Mouse (Mus musculus): ENCODE measurements around the gene Svep1.

Gene Svep1

GRCm38 (mm10) chr4:58206115-58206945, at the start of gene Svep1:
Svep1 (minus strand) TSS chr4:58206859.
- DNase-seq (ENCODE audit: low spot score): peak; percentile 24

GRCm38 (mm10) chr4:58253410-58253809, 46.8 kb upstream of the Svep1 start:
- peak; percentile 25 for DNase-seq (ENCODE audit: low spot score)

- no peak for DNase-seq (ENCODE audit: low spot score)
These were observed 45.7 kb upstream of the Svep1 start for GRCm38 (mm10) chr4:58252381-58252780.

GRCm38 (mm10) chr4:58245544-58245943, 38.9 kb upstream of the Svep1 start:
- no peak for DNase-seq (ENCODE audit: low spot score)

- no peak for DNase-seq (ENCODE audit: low spot score)
These were observed 33.8 kb upstream of the Svep1 start for GRCm38 (mm10) chr4:58240416-58240815.

- no peak for DNase-seq (ENCODE audit: low spot score)
These were observed 29.2 kb upstream of the Svep1 start for GRCm38 (mm10) chr4:58235828-58236227.

GRCm38 (mm10) chr4:58223499-58223898, 16.8 kb upstream of the Svep1 start:
- no peak for DNase-seq (ENCODE audit: low spot score)

- DNase-seq (ENCODE audit: low spot score): no peak
These were observed 4.7 kb upstream of the Svep1 start for GRCm38 (mm10) chr4:58211374-58211773.

GRCm38 (mm10) chr4:58210557-58211090, 4.0 kb upstream of the Svep1 start:
- no peak for DNase-seq (ENCODE audit: low spot score)

GRCm38 (mm10) chr4:58205750-58206114, 927 bp downstream of the Svep1 start:
- DNase-seq (ENCODE audit: low spot score): no peak

GRCm38 (mm10) chr4:58201703-58202102, 5.0 kb downstream of the Svep1 start:
- no peak for DNase-seq (ENCODE audit: low spot score)

GRCm38 (mm10) chr4:58200826-58201225, 5.8 kb downstream of the Svep1 start:
- no peak for DNase-seq (ENCODE audit: low spot score)

- no peak for DNase-seq (ENCODE audit: low spot score)
These were observed 9.4 kb downstream of the Svep1 start for GRCm38 (mm10) chr4:58197230-58197629.

- DNase-seq (ENCODE audit: low spot score): no peak
These were observed 9.9 kb downstream of the Svep1 start for GRCm38 (mm10) chr4:58196795-58197194.

GRCm38 (mm10) chr4:58195936-58196335, 10.7 kb downstream of the Svep1 start:
- DNase-seq (ENCODE audit: low spot score): no peak

- DNase-seq (ENCODE audit: low spot score): no peak
These were observed 17.4 kb downstream of the Svep1 start for GRCm38 (mm10) chr4:58189281-58189680.

GRCm38 (mm10) chr4:58185401-58185800, 21.3 kb downstream of the Svep1 start:
- no peak for DNase-seq (ENCODE audit: low spot score)

GRCm38 (mm10) chr4:58184681-58185341, 21.8 kb downstream of the Svep1 start:
- no peak for DNase-seq (ENCODE audit: low spot score)

GRCm38 (mm10) chr4:58183897-58184296, 22.8 kb downstream of the Svep1 start:
- no peak for DNase-seq (ENCODE audit: low spot score)

GRCm38 (mm10) chr4:58178489-58178888, 28.2 kb downstream of the Svep1 start:
- DNase-seq (ENCODE audit: low spot score): no peak

- DNase-seq (ENCODE audit: low spot score): no peak
These were observed 29.4 kb downstream of the Svep1 start for GRCm38 (mm10) chr4:58177256-58177655.

GRCm38 (mm10) chr4:58174435-58174987, 32.1 kb downstream of the Svep1 start:
- no peak for DNase-seq (ENCODE audit: low spot score)

- DNase-seq (ENCODE audit: low spot score): no peak
These were observed 33.3 kb downstream of the Svep1 start for GRCm38 (mm10) chr4:58173401-58173800.

Measured in ovary, postnatal 14 days (tissue).